Mouse (Mus musculus): ENCODE measurements around the gene Cenpc1.

Gene Cenpc1

DNA sequence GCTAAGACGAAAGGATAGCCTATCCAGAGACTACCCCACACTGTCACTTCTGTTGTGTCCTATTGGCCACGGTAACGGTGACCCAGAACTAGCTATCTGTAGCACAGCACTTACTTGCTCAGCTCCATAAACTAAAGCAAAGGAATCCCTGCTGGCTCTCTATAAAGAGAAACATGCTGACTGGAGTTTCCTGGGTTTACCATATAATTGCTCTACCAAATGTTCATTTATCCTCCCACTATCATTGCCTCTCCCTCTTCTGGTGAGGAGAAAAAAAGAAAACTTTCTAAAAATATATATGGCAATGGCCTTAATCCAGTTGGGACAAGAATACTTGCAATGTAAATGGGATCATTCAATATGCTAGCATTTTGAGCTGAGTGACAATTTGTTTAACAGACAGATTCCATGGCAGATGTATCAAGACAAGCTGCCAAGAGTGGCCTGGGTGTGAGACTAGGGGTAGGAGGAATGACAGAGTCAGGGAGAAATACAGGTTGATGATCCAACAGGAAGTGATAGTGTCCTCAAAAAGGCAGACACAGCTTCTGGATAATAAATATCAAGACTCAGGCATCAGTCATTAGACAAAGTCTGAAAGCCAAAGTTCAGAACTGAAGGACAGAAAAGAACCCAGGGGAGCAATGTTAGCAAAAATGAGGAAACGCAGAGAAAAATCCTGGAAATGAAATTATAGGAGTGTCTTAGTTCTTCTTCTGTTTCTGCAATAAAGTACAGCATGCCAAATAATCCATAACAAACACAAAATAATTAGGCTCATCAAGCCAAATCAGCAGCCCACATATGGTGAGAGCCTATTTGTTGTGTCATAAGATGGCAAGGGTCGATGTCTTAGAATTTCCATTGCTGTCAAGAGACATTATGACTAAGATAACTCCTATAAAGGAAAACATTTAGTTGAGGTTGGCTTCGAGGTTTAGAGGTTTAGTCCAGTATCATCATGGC lies 68.6 kb downstream of the Cenpc1 start:
- DNase-seq (ENCODE audit: extremely low read depth, low read depth, low spot score): no peak

DNA sequence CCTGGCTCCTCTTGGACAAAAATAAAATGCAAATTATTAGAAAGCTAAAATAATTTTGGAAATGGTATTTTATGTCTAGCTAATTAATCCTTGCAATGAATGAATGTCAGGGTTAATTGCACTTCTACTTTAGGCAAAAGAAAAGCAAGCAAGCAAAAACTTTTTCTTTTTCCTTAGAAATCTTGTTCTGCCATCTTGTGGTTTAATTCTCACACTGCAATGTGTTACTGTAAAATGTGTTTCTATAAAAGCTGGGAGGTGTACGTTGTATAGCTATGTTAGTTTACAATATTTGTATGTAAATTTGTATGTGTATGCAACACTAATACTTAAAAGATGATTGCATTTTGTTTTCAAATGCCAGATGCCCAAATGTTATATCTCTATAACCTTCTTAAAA lies 70.8 kb downstream of the Cenpc1 start:
- DNase-seq (ENCODE audit: extremely low read depth, low read depth, low spot score): no peak

DNA sequence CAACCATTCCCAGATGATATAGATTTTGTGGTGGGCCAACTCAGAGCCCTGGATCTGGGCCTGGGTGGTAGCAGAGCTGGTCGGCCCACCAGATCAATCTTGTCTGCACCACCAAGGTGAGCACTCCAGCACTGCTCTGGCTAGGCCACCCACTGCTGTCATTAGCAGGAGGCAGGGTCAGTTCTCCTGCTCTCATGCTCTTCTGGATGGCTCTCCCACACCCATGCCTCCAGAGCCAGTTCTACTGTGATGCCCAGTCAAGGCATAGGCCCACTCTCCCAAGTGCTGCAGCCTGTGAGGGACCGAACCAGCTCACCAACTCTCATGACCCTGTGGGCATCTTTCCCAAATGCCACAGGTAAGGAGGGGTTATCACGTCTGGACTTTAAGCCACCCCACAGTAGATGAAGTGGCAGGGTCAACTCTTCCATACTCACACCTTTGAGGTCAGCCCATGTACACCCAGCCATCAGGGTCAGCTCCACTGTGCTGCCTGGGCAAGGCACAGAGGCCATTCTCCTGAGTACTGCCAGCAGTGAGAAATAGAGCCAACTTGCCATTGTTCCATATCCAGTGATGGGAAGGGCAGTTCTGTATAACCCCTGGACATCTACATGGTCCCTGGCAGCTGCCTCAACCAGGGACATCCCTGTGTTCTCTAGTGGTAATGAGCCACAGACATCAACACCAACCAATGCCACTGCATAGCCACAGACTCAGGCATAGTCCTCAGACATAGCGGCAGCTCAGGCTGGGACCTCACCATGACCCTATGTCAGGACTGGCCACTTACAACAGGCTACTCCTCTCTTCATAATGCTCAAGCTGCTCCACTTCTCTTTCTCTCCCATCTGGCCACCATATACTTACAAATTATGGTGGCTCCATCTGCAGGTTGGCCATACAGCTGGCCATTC lies 72.3 kb downstream of the Cenpc1 start:
- no peak for DNase-seq (ENCODE audit: extremely low read depth, low read depth, low spot score)

DNA sequence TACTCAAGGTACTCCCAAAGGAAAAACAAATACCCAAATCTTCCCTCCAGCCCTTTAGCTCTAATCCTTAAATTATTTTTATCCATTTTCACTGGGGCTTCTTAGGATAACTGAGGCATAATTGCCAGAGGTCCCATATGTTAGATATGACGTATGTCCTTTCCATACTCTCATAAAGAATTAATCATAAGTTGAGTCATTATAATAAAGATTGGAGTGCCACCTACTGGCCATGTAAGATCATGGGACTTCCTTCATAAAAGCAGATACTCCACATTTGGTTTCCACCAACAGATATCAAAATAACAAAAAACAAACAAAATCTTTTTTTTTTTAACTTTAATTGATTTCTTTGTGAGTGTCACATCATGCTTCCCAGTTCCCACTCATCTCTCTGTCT lies 73.3 kb downstream of the Cenpc1 start:
- DNase-seq (ENCODE audit: extremely low read depth, low read depth, low spot score): no peak

DNA sequence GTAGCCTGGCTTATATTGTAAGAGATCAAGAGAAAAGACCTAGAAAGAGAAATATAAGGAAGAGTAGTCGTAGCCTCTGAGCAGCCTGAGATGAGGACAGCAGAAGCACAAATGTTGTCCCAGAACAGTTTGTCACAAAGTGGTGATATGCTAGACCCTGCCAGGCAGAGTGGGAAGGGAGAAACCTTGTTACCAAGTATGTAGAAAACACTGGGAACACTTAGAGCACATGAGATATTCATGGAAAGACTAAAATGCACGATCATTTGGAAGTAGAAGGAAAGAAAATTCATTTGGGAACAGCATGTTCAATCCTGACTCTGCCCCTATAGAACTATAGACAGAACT lies 77.9 kb downstream of the Cenpc1 start:
- no peak for DNase-seq (ENCODE audit: extremely low read depth, low read depth, low spot score)

DNA sequence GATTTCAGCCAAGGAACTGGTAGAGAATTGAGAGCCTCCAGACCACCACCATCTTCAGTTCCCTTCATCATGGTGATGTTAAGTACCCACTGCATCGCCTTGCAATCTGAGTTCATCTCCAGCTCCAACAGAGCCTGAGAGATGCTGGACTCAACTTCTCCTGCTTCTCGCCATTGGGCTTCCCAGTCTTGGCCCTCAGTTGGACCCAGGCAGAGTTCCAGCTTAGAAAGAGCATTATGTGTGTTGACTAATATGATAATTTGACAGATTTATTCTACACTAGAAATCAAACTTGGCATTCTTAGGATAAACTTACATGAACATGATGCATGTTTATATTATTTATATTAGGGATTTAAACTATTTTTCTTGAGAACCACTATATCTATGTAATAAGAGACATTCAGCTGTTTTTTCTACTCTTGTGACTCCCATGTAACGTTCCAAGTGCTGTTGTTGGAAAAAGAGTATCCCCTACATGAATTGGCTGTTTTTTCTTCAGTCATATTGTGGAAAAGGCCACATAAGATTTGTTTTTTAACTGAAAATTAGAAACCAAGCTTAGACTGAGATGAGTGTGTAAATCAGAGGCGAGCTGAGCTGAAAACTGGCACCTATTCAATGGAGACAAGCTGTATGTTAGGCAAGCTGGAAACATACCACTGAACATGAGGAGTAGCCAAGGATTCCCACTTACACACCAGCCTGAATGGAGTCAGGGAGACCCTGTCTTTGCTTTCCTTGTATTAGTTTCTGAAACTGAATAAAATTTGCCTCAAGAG lies 78.5 kb downstream of the Cenpc1 start:
- DNase-seq (ENCODE audit: extremely low read depth, low read depth, low spot score): no peak

DNA sequence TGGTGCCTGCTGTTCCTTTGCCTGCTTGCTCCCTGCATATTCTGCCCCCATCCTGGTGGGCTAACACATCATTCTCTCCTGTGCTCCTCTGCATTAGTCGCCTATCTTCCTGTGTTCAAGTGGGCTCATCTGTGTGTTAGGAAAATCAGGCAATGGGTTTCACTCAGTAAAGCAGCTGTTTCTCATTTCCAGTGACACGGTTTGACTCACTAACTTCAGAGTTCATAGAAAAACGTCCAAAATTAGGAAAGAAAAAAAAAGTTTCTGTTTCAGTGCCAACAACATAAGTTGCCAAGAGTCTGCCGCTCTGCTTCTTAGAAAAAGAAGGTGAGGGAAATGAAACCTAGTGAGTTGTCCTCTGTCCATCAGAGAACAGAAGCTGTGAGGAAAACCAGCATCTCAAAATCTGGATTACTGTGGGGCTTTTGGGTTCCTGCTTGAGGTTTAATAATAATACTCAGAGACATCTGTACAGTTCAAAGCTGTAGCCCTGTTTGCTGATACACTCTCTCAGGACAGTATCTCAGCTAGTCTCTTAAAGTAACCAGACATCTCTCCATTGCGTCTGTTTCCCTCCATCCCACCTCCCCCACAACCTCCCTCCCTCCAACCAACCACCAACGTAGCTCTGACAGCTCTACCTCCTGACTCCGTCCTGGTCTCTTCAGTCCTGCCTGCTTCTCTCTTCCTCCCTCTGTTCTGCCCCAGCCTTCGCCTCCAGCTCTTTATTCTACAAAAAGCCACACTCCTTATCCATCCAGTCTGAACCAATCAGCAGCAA lies 87.5 kb downstream of the Cenpc1 start:
- no peak for DNase-seq (ENCODE audit: extremely low read depth, low read depth, low spot score)

DNA sequence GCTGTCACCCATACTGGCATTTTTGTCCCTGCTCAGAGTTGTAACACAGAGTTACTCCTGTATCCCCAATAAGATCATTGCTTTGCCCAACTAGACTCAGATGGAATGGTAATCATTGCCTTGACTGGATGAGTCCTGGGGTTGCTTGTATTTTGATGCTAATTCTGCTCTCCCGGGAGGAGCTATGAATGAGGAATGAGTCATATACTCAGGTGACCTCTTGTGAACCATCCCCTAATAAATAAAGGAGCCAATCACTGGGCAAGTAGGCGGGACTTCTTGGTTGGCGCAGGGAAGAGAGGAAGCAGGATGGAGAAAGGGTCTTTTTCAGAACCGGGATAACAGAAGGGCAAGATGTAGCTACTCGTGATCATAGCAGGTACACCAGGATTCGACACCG lies 102.6 kb downstream of the Cenpc1 start:
- no peak for DNase-seq (ENCODE audit: extremely low read depth, low read depth, low spot score)

Data from fat pad, adult 2 months (tissue).